In the genomic region with DNA sequence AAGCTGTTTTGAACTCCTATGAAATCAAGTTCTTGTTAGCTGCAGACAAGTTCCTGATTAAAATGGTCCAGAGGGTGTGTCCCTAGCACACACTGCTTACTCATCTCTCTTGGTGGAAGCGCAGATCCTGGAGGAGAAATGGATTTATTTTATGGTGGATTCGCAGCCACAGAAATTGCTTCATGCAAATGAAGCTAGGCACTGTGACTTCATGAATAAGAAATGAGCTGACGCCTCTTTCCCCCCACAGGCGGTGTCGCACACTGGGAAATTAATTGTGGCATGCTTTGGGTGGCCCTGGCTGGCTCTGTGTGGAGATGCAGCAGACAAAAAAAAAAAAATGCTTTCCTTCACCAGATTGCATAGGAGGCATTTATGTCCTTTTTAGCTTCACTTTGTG, we compare ENCODE assay signal across 14 mouse cellular contexts.
DNase-seq lines count a peak whose midpoint lies in the region; ATAC-seq and TF ChIP-seq lines count a peak whose summit lies in the region.
"Had no signal": no experiment of that assay in that cellular context is flagged by ENCODE, and none has a peak within 500 bp of the region (broad histone marks: within the 10 kb centered on the region; RNA-seq: fewer than 3 reads in every experiment).

No protein-coding gene starts in this region.

- TF ChIP-seq CTCF in layer of hippocampus, adult 2 months (conservative IDR thresholded peaks at IDR 0.05), result peak; percentile 38; the same call in 1 of the 2 replicates
- no peak for TF ChIP-seq CTCF in stomach, postnatal 0 days (IDR thresholded peaks at IDR 0.05; ENCODE audit: low read depth)

- 16% methylated on average over 5 of the region's 5 CpGs for WGBS in forebrain, embryonic 16.5 days
- WGBS in midbrain, embryonic 16.5 days, result 14% methylated on average over 5 of the region's 5 CpGs
- 66% methylated on average over 5 of the region's 5 CpGs for WGBS in stomach, postnatal 0 days

- no peak for DNase-seq in layer of hippocampus, adult 2 months (ENCODE audit: low spot score in 2 of 2)
- DNase-seq in layer of hippocampus, adult 9-11 months, result no peak
- DNase-seq in brain, adult 2 months (ENCODE audit: low read depth, low spot score), result peak; percentile 81
- no peak for DNase-seq in stomach, postnatal 0 days (ENCODE audit: low spot score)
- DNase-seq in heart, adult 9 months (ENCODE audit: low spot score in 2 of 2), result no peak
- DNase-seq: cerebellum, adult 18-20 months; gastrocnemius, adult 2 months; heart, postnatal 36 days; kidney, adult 11 months; kidney, postnatal 25 days; layer of hippocampus, postnatal 36 days; lung, adult 18-20 months had no signal

- H3K27ac ChIP-seq in layer of hippocampus, adult 2 months, result no peak overlapping the region
- no peak overlapping the region for H3K27ac ChIP-seq in forebrain, embryonic 16.5 days (ENCODE audit: low read length)
- peak overlapping the region; percentile 41 for H3K27ac ChIP-seq in midbrain, embryonic 16.5 days (ENCODE audit: low read length)
- no peak overlapping the region for H3K27ac ChIP-seq in stomach, postnatal 0 days (replicated peaks)
- H3K27ac ChIP-seq: gastrocnemius, adult 2 months had no signal

- no peak for TF ChIP-seq EP300 in stomach, postnatal 0 days (optimal IDR thresholded peaks at IDR 0.05)

- no peak overlapping the region for H3K4me2 ChIP-seq in forebrain, embryonic 16.5 days (ENCODE audit: low read length)
- no peak overlapping the region for H3K4me2 ChIP-seq in midbrain, embryonic 16.5 days (ENCODE audit: low read length)
- H3K4me2 ChIP-seq in stomach, postnatal 0 days (replicated peaks; ENCODE audit: low read depth), result no peak overlapping the region

- peak; percentile 74 for ATAC-seq in forebrain, embryonic 16.5 days
- ATAC-seq in midbrain, embryonic 16.5 days, result no peak
- no peak for ATAC-seq in stomach, postnatal 0 days (ENCODE audit: low FRiP score, low TSS enrichment)

- H3K27me3 ChIP-seq in forebrain, embryonic 16.5 days (replicated peaks; ENCODE audit: control insufficient read depth, insufficient read depth, low read length), result no peaks in the 10 kb centered on the region
- H3K27me3 ChIP-seq in midbrain, embryonic 16.5 days (ENCODE audit: control insufficient read depth, insufficient read depth, low read depth, low read length), result no peaks in the 10 kb centered on the region
- no peaks in the 10 kb centered on the region for H3K27me3 ChIP-seq in stomach, postnatal 0 days (ENCODE audit: control insufficient read depth, insufficient read depth, low read length)

- H3K4me3 ChIP-seq in layer of hippocampus, adult 2 months, result no peak overlapping the region
- no peak overlapping the region for H3K4me3 ChIP-seq in forebrain, embryonic 16.5 days (replicated peaks; ENCODE audit: low read length)
- H3K4me3 ChIP-seq in midbrain, embryonic 16.5 days (ENCODE audit: low read depth, low read length), result no peak overlapping the region
- H3K4me3 ChIP-seq in stomach, postnatal 0 days (ENCODE audit: low read depth, low read length), result no peak overlapping the region
- H3K4me3 ChIP-seq: gastrocnemius, adult 2 months had no signal

- H3K4me1 ChIP-seq in forebrain, embryonic 16.5 days (replicated peaks; ENCODE audit: control insufficient read depth, insufficient read depth, low read length), result peaks cover 26% of the 10 kb centered on the region
- peaks cover 27% of the 10 kb centered on the region for H3K4me1 ChIP-seq in midbrain, embryonic 16.5 days (ENCODE audit: control insufficient read depth, insufficient read depth, low read length)
- no peaks in the 10 kb centered on the region for H3K4me1 ChIP-seq in stomach, postnatal 0 days (replicated peaks; ENCODE audit: control insufficient read depth, insufficient read depth)

- H3K9me3 ChIP-seq in forebrain, embryonic 16.5 days (ENCODE audit: control insufficient read depth, low read length), result no peaks in the 10 kb centered on the region
- no peaks in the 10 kb centered on the region for H3K9me3 ChIP-seq in midbrain, embryonic 16.5 days (replicated peaks; ENCODE audit: control insufficient read depth, low read length, poor library complexity, severe bottlenecking)
- H3K9me3 ChIP-seq in stomach, postnatal 0 days (ENCODE audit: control insufficient read depth, low read length), result no peaks in the 10 kb centered on the region

- H3K9ac ChIP-seq in forebrain, embryonic 16.5 days (replicated peaks; ENCODE audit: low read depth, low read length), result no peak overlapping the region
- no peak overlapping the region for H3K9ac ChIP-seq in midbrain, embryonic 16.5 days (ENCODE audit: low read depth, low read length)
- no peak overlapping the region for H3K9ac ChIP-seq in stomach, postnatal 0 days (ENCODE audit: low read length)

- H3K36me3 ChIP-seq in forebrain, embryonic 16.5 days (ENCODE audit: control insufficient read depth, insufficient read depth), result no peaks in the 10 kb centered on the region
- no peaks in the 10 kb centered on the region for H3K36me3 ChIP-seq in midbrain, embryonic 16.5 days (ENCODE audit: control insufficient read depth, insufficient read depth, low read length)
- no peaks in the 10 kb centered on the region for H3K36me3 ChIP-seq in stomach, postnatal 0 days (ENCODE audit: control insufficient read depth, insufficient read depth, low read length)
